Mouse (Mus musculus) ES-E14 (cell line): ENCODE measurements around the gene Lyrm7. TPM values are rescaled to one million over a fixed set of nuclear protein-coding genes. Genes with fewer than 3 reads are reported as not detected.

Source experiments
- DNase-seq: peaks from one replicate; pipeline ENCODE4 v3.0.0-alpha.2; 2013; ENCODE audit warnings: low read depth, low spot score
- H3K27ac ChIP-seq: 2 replicates; pipeline ENCODE4 v1.5.1; 2012; ENCODE audit warnings: low read depth, mild to moderate bottlenecking, low read length, moderate library complexity, mixed read lengths; ENCODE audit not compliant: poor library complexity, insufficient read depth, severe bottlenecking
- H3K36me3 ChIP-seq: 2 replicates; pipeline ENCODE4 v1.6.1; 2012; ENCODE audit warnings: mild to moderate bottlenecking, low read length, moderate library complexity, mixed read lengths; ENCODE audit not compliant: control insufficient read depth, poor library complexity, insufficient read depth, severe bottlenecking
- H3K4me1 ChIP-seq, 2 experiments: fragments of 150-350 bp in 1 of 2; sonication (generic) in 1 of 2; 2 replicates each; pipeline ENCODE4 v1.6.1; 2012; ENCODE audit warnings: low read length in 2 of 2, mild to moderate bottlenecking in 1 of 2, mixed read lengths in 1 of 2; ENCODE audit not compliant: control insufficient read depth in 2 of 2, insufficient read depth in 2 of 2, poor library complexity in 1 of 2
- H3K4me3 ChIP-seq, 2 experiments: fragments of 150-350 bp in 1 of 2; sonication (generic) in 1 of 2; 2 replicates each; pipeline ENCODE4 v1.5.1; 2012; ENCODE audit warnings: low read length in 2 of 2, low read depth in 1 of 2, mild to moderate bottlenecking in 1 of 2, mixed read lengths in 1 of 2; ENCODE audit not compliant: insufficient read depth in 1 of 2, poor library complexity in 1 of 2, severe bottlenecking in 1 of 2
- H3K9ac ChIP-seq: 2 replicates; pipeline ENCODE4 v1.6.1; 2012; ENCODE audit warnings: low read depth, mild to moderate bottlenecking, low read length, mixed read lengths; ENCODE audit not compliant: poor library complexity, insufficient read depth, severe bottlenecking
- H3K9me3 ChIP-seq: fragments of 150-350 bp; sonication (generic); 2 replicates; pipeline ENCODE4 v1.6.1; 2012; ENCODE audit warnings: low read depth, mild to moderate bottlenecking, low read length; ENCODE audit not compliant: control insufficient read depth, insufficient read depth
- CHD2 ChIP-seq: IDR thresholded peaks from 2 replicates; pipeline ENCODE4 v1.6.1; 2014; ENCODE audit warnings: mild to moderate bottlenecking, low read depth, low read length, inconsistent platforms
- HCFC1 ChIP-seq: IDR thresholded peaks from 2 replicates; pipeline ENCODE4 v1.6.1; 2012; ENCODE audit warnings: low read length, inconsistent platforms, borderline replicate concordance; ENCODE audit not compliant: insufficient read depth
- MAFK ChIP-seq: IDR thresholded peaks from 2 replicates; pipeline ENCODE4 v1.6.1; 2014; ENCODE audit warnings: mild to moderate bottlenecking, low read depth, low read length, inconsistent platforms; ENCODE audit not compliant: insufficient read depth
- ZC3H11A ChIP-seq: IDR thresholded peaks from 2 replicates; pipeline ENCODE4 v1.6.1; 2012; ENCODE audit warnings: low read depth, mild to moderate bottlenecking, inconsistent platforms, low read length, borderline replicate concordance
- ZNF384 ChIP-seq: IDR thresholded peaks from 2 replicates; pipeline ENCODE4 v1.6.1; 2012; ENCODE audit warnings: low read depth, low read length, inconsistent platforms
- in situ Hi-C, 2 experiments: fragments of 600-800 bp; cut with MboI; formaldehyde crosslinking; loops; one replicate each; pipeline ENCODE4 v1.15.1; 2025; ENCODE audit warnings: low sequenced_read_pairs in 2 of 2, inconsistent platforms in 1 of 2; ENCODE audit not compliant: unreplicated experiment in 2 of 2
- total RNA-seq: library from RNA; depleted of rRNA; stranded (reverse); fragments of 300-350 nt; gene quantifications from 2 replicates; pipeline ENCODE4 v1.2.3, GENCODE M21; 2012

Lyrm7 gene
- total RNA-seq, 1 experiment, result 0.98 TPM

DNA sequence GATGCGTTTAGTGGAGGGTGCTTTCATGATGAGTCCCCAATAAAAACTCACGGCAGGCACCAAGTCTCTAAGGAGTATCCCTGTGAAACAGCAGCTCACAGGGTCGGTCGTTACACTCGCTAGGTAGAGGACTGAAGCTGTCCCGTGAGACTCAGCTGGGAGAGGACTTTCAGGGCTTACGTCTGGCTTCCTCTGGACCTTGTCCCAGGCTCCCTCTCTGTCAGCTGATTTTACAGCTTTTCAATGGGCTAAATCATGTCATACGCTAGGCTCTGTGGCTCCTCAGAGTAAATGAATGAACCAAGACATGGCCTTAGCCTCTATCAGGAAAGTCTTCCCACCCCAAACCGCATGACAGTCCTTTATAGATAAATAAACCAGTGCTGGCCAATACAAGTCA lies 33.9 kb upstream of the Lyrm7 start:
- H3K4me1 ChIP-seq, result no peaks in the 10 kb centered on the region
- H3K27ac ChIP-seq, result no peak overlapping the region
- no peak overlapping the region for H3K4me3 ChIP-seq
- no peaks in the 10 kb centered on the region for H3K9me3 ChIP-seq
- no peaks in the 10 kb centered on the region for H3K36me3 ChIP-seq
- no peak for TF ChIP-seq CHD2
- no peak for TF ChIP-seq MAFK
- no peak for TF ChIP-seq ZNF384
- TF ChIP-seq HCFC1, result no peak
- no peak for TF ChIP-seq ZC3H11A
- no peak overlapping the region for H3K9ac ChIP-seq
- no peak for DNase-seq
- in situ Hi-C loops, result no loop called here

- Histone ChIP-seq H3K9me3 (no peaks in the 10 kb centered on the region), H3K9ac (no peak overlapping the region), H3K4me1 (0 out of 4 replicates have a peak, but pooled peaks cover 0 to 1% of the 10 kb centered on the region in 2 experiments), H3K4me3 (no peak overlapping the region), H3K36me3 (no peaks in the 10 kb centered on the region), H3K27ac (no peak overlapping the region)
- TF ChIP-seq HCFC1, result no peak
- TF ChIP-seq ZNF384, result no peak
- no peak for TF ChIP-seq ZC3H11A
- TF ChIP-seq MAFK, result no peak
- TF ChIP-seq CHD2, result no peak
- DNase-seq, result no peak
- in situ Hi-C loops, result no loop called here
These were observed 31.4 kb upstream of the Lyrm7 start for GRCm38 (mm10) chr11:54892091-54892490.

DNA sequence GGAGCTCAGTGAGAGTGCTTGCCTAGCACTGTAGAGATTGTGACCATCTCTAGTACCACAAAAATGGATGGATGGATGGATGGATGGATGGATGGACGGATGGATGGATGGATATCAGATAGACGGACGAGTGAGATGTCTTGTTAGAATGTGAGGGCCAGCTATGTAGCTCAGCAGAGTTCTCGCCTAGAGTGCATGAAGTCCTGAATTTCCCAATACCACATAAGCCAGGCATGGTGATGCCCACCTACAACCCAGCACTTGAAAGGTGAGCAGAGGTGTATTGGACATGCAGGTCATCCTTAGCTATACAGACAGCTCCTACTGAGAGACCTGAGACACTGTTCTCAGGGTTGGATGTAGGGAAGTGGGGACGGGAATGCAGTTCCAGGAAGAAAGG lies 30.6 kb upstream of the Lyrm7 start:
- no peaks in the 10 kb centered on the region for H3K36me3 ChIP-seq
- H3K4me3 ChIP-seq, result no peak overlapping the region
- H3K9ac ChIP-seq, result no peak overlapping the region
- 0 out of 4 replicates have a peak, but pooled peaks cover 0 to 1% of the 10 kb centered on the region in 2 experiments for H3K4me1 ChIP-seq
- no peaks in the 10 kb centered on the region for H3K9me3 ChIP-seq
- in situ Hi-C loops, result no loop called here
- TF ChIP-seq CHD2 (no peak), MAFK (no peak), HCFC1 (no peak), ZC3H11A (no peak), ZNF384 (no peak)
- H3K27ac ChIP-seq, result no peak overlapping the region
- DNase-seq, result no peak

GRCm38 (mm10) chr11:54887927-54888326 lies 27.2 kb upstream of the Lyrm7 start:
- Histone ChIP-seq H3K9ac (no peak overlapping the region), H3K27ac (no peak overlapping the region), H3K9me3 (no peaks in the 10 kb centered on the region), H3K4me3 (no peak overlapping the region), H3K36me3 (no peaks in the 10 kb centered on the region), H3K4me1 (peaks cover 3 to 4% of the 10 kb centered on the region in 2 experiments; a peak in 2 of 4 replicates)
- in situ Hi-C loops, result loop anchor here in 1 of 2 experiments (10.0 kb wide), 1 partner anchor 97 kb away; no protein-coding TSS in a partner anchor
- DNase-seq, result no peak
- TF ChIP-seq CHD2, result no peak

- DNase-seq, result no peak
- TF ChIP-seq CHD2, result no peak
- TF ChIP-seq ZNF384, result no peak
- no peak for TF ChIP-seq ZC3H11A
- no peak for TF ChIP-seq HCFC1
- TF ChIP-seq MAFK, result no peak
- Histone ChIP-seq H3K4me1 (peaks cover 5 to 15% of the 10 kb centered on the region in 2 experiments), H3K9ac (no peak overlapping the region), H3K4me3 (no peak overlapping the region), H3K27ac (no peak overlapping the region), H3K36me3 (no peaks in the 10 kb centered on the region), H3K9me3 (no peaks in the 10 kb centered on the region)
- in situ Hi-C loops, result loop anchor here in 1 of 2 experiments (10.0 kb wide), 1 partner anchor 99 kb away; no protein-coding TSS in a partner anchor
These were observed 24.7 kb upstream of the Lyrm7 start for GRCm38 (mm10) chr11:54885406-54885805.
